Mouse (Mus musculus): ENCODE measurements at regions not wholly inside any gene's neighbourhood (a gene's known extent, or its start where the extent isn't known, plus 50 kb on each side); places are given as distances from the start of the nearest gene placed in this dataset.

- DNase-seq (ENCODE audit: extremely low read depth, insufficient read length, low spot score), result no peak
Observed at GRCm38 (mm10) chr16:79718230-79718629, 627.3 kb upstream of the Tmprss15 start.

DNA sequence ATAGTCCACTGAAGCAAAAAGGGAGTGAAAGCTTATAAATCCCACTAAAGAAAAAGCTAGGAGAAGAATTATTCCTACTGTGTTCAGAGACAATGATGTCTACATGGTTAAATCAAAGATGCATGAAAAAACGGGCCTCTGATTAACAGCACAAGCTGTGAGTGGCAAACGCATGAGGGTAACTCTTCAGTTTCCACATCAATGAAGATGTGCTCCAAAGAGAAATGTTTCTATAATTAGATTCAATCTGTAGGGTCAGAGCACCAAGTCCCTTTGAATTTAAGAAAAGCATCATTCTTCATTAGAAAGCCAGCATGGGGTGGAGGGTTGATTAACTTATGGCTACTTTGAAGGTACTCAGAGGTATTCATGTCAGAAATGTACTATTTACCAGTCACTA is 601.5 kb upstream of the Tmprss15 start:
- DNase-seq (ENCODE audit: extremely low read depth, insufficient read length, low spot score), result no peak

DNA sequence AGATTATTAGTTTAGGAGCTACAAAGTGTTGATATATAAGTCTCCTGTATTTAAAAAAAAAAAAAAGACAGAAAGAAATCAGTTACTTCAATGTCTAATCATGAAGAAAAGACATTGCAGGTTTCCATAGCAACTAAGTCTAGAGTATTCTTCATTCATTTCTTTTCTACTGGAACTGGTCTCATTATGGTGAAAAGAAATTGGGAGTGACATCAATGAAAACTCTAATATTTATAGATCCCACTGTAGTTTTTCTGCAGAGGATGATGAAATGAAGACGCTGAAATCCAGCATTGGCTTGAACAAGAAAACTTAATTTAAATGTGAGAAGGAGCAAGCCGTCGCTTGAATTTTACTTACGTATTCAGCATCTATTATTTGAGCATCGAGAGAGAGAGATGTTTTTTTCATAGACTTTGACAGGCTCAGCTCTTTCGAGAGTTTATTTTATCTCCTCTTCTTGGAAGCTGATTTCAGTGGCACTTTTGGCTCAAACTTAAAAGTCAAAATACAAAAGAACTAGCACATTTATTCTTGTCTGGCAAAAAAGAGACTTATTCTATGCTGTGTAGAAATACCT is 560.4 kb upstream of the Tmprss15 start:
- DNase-seq (ENCODE audit: extremely low read depth, insufficient read length, low spot score), result no peak

- DNase-seq (ENCODE audit: extremely low read depth, insufficient read length, low spot score), result no peak
Observed at GRCm38 (mm10) chr16:79640898-79641297, 550.0 kb upstream of the Tmprss15 start.

DNA sequence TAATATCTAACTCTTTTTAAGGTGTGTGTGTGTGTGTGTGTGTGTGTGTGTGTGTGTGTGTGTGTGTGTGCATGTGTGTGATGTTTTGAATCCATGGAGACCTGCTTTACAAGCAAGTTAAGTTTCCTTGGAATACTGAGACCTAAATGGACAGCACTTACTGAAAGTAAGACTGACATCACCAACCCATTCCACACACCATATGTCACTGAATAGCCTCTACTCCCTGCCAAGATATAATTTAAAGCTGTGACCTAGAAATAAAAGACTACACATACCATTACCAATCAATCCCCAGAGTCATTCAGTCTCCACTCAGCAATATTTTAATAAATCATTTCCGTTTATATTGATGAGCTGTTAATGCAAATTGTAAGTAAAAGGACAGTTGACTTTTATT is 536.2 kb upstream of the Tmprss15 start:
- no peak for DNase-seq (ENCODE audit: extremely low read depth, insufficient read length, low spot score)

- DNase-seq (ENCODE audit: extremely low read depth, insufficient read length, low spot score), result no peak
Observed at GRCm38 (mm10) chr16:79611002-79611401, 520.1 kb upstream of the Tmprss15 start.

- DNase-seq (ENCODE audit: extremely low read depth, insufficient read length, low spot score), result peak; percentile 77
Observed at GRCm38 (mm10) chr16:79590891-79591290, 500.0 kb upstream of the Tmprss15 start.

DNA sequence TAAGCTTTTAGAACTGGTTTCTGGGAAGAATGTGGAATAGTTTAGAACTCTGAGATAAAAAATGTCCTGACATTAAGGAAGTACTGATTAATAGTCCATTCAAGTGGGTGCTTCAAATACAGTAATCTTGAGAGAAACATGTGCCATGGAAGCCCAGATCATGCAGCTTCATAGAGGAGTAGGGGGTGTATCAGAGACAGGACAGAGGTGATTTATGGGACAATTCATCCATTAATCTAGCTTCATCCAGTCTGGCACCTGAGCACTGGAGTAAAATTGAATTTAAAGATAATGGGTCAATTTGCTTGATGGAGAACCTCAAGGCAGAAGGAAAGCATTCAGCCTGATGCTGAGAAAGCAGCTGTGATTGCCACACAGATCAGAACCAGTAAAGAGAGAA is 494.8 kb upstream of the Tmprss15 start:
- no peak for DNase-seq (ENCODE audit: extremely low read depth, insufficient read length, low spot score)

DNA sequence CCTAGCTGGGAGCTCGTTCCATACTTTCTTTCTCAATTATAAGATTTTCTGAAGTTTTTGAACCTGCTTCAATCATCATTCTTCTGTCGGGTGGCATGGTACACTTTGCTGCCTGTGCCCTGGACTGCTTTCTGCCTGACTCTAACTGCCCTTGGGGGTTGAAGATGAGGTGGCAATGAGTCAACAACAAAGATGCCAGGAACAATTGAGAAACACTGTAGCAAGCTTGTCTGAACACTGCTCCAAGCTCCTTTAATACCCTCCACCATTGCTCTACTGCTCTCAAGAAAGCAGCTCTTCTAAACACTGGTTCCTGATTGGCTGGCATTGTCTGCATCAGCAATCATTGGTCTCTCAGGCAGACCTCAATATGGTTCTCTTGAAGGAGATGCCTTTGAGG is 480.0 kb upstream of the Tmprss15 start:
- DNase-seq (ENCODE audit: extremely low read depth, insufficient read length, low spot score), result peak; percentile 42

GRCm38 (mm10) chr16:79534370-79534769 is 443.5 kb upstream of the Tmprss15 start:
- no peak for DNase-seq (ENCODE audit: extremely low read depth, insufficient read length, low spot score)

DNA sequence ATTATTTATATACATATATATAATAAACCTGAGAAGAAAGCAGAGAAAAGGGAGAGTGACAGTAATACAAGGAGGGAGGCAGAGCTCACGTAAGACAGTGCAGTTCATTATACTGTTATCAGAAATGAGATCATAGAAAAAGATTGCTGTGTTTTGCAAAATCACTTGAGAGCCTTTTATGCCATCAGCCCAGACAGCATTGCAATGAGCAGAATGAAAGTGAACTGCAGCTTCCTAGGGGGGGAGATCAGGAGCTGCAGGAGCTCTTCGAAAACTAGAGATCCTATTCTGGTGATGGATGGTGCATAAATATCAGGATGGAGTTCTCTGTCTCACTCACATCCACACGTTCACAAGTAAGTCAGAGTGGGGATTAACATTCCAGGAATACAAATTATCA is 401.6 kb upstream of the Tmprss15 start:
- no peak for DNase-seq (ENCODE audit: extremely low read depth, insufficient read length, low spot score)

- no peak for DNase-seq (ENCODE audit: extremely low read depth, insufficient read length, low spot score)
Observed at GRCm38 (mm10) chr16:79450871-79451270, 360.0 kb upstream of the Tmprss15 start.

DNA sequence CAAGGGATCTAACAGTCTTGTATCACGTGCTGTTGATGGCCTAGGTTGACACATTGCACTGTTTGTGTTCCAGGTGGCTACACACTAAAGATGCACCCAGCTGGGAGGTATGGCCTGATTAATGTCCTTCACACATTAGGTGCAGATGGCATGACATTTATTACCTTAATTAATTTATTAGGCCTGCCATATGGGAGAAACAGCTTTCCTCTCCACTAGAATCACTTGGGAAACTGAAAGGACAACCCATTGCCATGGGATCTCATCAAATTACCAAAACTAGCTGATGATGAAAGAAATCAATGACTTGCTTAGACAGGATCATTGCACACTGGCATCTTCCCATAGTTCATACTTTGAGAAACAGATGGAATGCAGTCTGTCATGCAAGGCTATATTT is 358.8 kb upstream of the Tmprss15 start:
- no peak for DNase-seq (ENCODE audit: extremely low read depth, insufficient read length, low spot score)

DNA sequence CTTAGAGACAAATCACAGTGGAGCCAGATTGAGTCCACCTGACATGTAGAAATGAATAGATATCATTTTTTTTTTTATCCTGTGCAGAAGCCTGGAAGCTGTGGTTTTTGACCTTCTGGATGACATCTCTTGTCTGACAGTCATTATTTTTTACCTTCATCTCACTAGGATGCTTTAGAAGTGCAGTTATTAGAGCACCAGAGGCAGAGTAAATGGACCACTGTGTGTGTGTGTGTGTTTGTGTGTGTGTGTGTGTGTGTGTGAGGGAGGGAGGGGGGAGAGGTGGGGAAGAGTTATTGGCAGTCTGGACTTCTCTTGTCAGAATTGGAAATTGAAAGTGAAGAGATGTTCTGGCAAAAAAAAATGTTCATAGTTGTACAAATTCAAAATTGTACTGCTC is 316.5 kb upstream of the Tmprss15 start:
- DNase-seq (ENCODE audit: extremely low read depth, insufficient read length, low spot score), result no peak

- DNase-seq (ENCODE audit: extremely low read depth, insufficient read length, low spot score), result no peak
Observed at GRCm38 (mm10) chr16:79406216-79406615, 315.3 kb upstream of the Tmprss15 start.

- DNase-seq (ENCODE audit: extremely low read depth, insufficient read length, low spot score), result no peak
Observed at GRCm38 (mm10) chr16:79404064-79404463, 313.2 kb upstream of the Tmprss15 start.

- DNase-seq (ENCODE audit: extremely low read depth, insufficient read length, low spot score), result no peak
Observed at GRCm38 (mm10) chr16:79400100-79400499, 309.2 kb upstream of the Tmprss15 start.

- no peak for DNase-seq (ENCODE audit: extremely low read depth, insufficient read length, low spot score)
Observed at GRCm38 (mm10) chr16:79398476-79398875, 307.6 kb upstream of the Tmprss15 start.

DNA sequence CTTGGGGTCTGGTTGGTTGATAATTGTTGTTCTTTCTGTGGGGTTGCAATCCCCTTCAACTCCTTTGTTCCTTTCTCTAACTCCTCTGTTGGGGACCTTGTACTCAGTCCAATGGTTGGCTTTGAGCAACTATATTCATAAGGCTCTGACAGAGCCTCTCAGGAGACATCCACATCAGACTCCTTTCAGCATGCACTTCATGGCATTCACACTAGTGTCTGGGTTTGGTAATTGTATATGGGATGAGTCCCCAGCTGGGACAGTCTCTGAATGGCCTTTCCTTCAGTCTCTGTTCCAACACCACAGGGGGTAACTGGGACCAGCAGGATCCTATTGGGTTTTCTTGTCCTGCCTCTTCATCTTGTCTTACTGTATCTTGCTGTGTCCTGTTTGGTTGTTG is 303.5 kb upstream of the Tmprss15 start:
- DNase-seq (ENCODE audit: extremely low read depth, insufficient read length, low spot score), result no peak

- no peak for DNase-seq (ENCODE audit: extremely low read depth, insufficient read length, low spot score)
Observed at GRCm38 (mm10) chr16:79386421-79386820, 295.5 kb upstream of the Tmprss15 start.

DNA sequence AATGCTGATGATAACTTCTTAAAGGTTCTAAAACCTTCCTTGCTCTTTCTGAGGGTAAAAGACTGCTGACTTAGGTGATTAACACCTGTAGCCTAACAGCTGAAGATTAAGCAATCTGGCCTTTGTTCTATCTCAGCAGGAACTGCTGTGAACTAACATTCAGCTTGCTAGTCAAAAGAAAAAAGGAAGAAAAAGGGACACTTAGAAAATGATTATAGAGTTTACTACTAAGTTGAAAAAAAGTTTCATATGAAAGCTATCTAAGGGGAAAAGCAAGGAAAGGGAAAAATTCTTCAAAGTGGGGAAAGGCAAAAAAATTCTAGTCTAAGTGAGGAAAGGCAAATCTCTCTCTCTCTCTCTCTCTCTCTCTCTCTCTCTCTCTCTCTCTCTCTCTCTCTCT is 259.2 kb upstream of the Tmprss15 start:
- DNase-seq (ENCODE audit: extremely low read depth, insufficient read length, low spot score), result no peak

- DNase-seq (ENCODE audit: extremely low read depth, insufficient read length, low spot score), result no peak
Observed at GRCm38 (mm10) chr16:79342453-79342852, 251.6 kb upstream of the Tmprss15 start.

DNA sequence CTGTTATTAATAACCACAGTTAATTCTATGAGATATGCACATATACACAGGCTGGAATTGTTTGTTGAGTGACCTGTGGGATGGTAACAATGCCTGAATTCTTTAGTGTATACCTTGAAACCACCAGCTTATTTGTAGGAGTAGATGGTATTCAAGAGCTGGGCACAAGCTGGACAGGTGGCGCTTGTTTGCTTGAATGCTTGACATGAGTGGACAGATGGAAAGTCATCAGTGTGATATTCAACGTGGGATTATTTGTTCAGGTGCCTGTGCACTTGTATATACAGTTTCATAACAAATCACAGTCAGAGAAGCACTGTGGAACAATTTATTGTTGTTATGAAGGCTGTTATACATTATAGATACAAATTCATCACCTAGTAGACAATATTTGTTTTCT is 245.5 kb upstream of the Tmprss15 start:
- DNase-seq (ENCODE audit: extremely low read depth, insufficient read length, low spot score), result no peak

Data from 3134 (cell line).